Mouse (Mus musculus) NIH3T3 (cell line): ENCODE data around the gene Lpin2.
A peak's percentile ranks its signal among the peaks of the same experiment; 100 is the strongest.

Experiments
- DNase-seq: peaks from one replicate; pipeline ENCODE4 v3.0.0-alpha.2; 2012; ENCODE audit warnings: low read depth

Gene Lpin2

GRCm38 (mm10) chr17:71203998-71204808 is 21.8 kb downstream of the Lpin2 start:
- no peak for DNase-seq

GRCm38 (mm10) chr17:71204809-71205091 is 22.4 kb downstream of the Lpin2 start:
- no peak for DNase-seq

DNA sequence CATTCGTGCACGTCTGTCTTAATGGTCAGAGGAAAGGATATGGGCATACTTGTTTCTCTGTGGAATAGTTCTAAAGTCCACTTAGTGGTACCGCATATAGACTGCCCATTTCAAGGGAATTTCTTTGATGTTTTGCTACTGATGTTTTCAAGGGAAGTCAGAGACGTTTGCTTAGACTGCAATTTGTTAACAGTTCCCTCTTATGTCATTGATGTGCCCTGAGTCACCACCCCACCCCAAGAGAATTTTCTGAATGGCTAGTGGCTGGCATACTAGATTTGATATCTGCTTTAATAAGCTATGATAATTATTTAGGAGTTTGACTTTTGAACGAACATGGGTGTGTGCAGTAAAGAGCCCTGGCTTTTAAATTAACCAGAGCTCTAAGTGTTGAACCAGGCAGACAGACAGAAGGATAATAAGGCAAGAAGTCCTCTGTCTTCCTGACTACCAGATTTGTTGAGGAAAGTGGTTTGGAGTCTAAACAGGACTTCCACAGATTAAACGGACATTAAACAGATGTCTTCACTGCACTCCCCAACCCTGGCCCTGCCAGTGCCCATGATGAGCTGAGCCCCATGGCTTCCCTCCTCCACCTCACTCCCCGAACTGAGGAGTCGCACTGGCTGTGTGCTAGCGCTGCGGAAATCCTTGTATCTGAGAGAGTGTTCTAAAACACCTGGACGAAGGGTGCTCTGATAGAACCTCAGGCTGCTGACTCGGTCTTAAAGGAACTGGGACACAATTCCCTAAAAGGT is 24.0 kb downstream of the Lpin2 start:
- DNase-seq = no peak

- no peak for DNase-seq
These were observed 24.9 kb downstream of the Lpin2 start for GRCm38 (mm10) chr17:71207268-71207667.

DNA sequence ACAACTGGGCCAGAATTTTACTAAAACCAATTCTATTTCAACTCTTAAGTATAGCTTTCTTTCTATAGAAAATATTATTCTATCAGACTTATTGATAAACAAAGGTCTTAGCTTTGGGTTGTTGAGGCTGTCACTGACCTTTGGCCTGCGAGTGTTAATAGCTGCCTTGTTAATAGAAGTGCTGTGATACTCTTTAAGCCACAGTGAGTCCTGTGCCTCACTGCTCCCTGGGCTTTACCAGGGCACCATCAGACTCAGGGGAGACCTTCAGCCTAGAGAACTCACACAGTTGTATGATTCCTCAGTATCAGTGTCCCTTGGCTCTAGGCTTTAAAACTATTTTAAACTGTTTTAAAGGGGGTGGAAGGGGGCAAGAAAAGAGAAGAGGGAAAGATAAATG is 26.0 kb downstream of the Lpin2 start:
- DNase-seq = no peak

DNA sequence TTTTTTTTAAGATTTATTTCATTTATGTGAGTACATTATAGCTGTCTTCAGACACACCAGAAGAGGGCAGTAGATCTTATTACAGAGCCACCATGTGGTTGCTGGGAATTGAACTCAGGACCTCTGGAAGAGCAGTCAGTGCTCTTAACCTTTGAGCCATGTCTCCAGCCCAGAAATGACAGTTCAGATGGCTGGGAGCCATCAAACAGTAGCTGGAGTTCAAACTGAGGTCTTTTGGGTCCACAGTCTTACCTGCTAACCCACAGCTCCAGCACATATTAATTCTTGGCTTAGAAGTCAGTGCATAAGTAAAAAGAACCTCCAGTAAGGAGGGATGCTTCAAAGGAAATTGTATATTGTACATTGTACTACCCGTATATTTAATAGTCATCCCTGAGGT is 26.6 kb downstream of the Lpin2 start:
- no peak for DNase-seq

- no peak for DNase-seq
These were observed 27.6 kb downstream of the Lpin2 start for GRCm38 (mm10) chr17:71209936-71210335.

- DNase-seq = no peak
These were observed 29.7 kb downstream of the Lpin2 start for GRCm38 (mm10) chr17:71211962-71212646.

GRCm38 (mm10) chr17:71213666-71214065 is 31.3 kb downstream of the Lpin2 start:
- peak; percentile 54 for DNase-seq

GRCm38 (mm10) chr17:71214514-71215240 is 32.3 kb downstream of the Lpin2 start:
- no peak for DNase-seq

- DNase-seq = no peak
These were observed 33.0 kb downstream of the Lpin2 start for GRCm38 (mm10) chr17:71215241-71215839.

GRCm38 (mm10) chr17:71216263-71216662 is 33.9 kb downstream of the Lpin2 start:
- DNase-seq = no peak

GRCm38 (mm10) chr17:71217111-71217685 is 34.8 kb downstream of the Lpin2 start:
- DNase-seq = no peak

- DNase-seq = peak; percentile 52
These were observed 39.0 kb downstream of the Lpin2 start for GRCm38 (mm10) chr17:71221383-71221782.

GRCm38 (mm10) chr17:71223676-71224075 is 41.3 kb downstream of the Lpin2 start:
- DNase-seq = no peak

- DNase-seq = no peak
These were observed 42.2 kb downstream of the Lpin2 start for GRCm38 (mm10) chr17:71224521-71224920.

DNA sequence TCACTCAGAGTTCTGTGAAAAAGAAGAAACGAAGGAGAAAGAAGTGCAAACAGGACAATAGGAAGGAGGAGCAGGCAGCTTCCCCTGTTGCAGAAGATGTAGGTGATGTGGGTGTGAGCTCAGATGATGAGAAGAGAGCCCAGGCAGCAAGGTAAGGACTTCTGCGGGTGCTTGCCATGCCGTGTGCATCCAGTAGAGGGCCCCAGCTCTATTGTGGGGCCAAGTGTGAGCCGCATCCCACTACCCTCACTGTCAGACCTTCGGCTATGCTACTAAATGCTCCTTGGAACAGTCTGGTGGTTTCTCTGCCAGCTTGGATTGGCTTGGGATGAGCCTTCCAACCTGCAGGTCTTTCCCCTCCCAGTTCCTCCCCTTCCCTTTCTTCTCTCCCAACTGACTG is 42.7 kb downstream of the Lpin2 start:
- DNase-seq = peak; percentile 36

- DNase-seq = no peak
These were observed 45.0 kb downstream of the Lpin2 start for GRCm38 (mm10) chr17:71227128-71227895.

GRCm38 (mm10) chr17:71228651-71229050 is 46.3 kb downstream of the Lpin2 start:
- no peak for DNase-seq

DNA sequence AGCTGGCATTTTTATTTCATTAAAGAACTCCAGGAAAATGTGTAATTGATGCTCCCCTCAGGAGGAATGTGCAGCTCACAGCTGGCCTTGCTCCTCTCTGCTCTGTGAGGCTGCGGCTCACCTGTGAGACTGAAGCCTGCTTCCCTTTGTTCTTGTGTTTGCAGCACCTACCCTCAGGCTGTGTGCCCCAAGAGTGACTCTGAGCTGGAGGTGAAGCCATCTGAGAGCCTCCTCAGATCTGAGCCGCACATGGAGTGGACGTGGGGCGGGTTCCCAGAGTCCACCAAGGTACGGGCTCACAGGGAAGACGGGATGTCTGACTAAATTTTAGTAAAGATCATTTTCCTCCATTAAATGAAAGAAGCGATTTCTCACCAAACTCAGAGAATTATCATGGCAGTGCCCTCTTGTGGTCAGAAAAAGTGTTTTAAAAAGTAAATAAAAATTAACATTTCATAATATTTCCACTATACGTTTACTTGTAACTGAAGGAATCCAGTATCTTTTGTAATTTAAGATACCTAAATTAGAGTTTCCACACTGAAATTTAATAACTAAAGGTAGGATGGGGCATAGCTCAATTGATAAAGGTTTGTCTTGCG is 47.8 kb downstream of the Lpin2 start:
- DNase-seq = peak; percentile 74
